Mouse (Mus musculus) E14TG2a.4 (cell line): Measurements from ENCODE around the gene Greb1.

ENCODE experiments used
- H3K27me3 ChIP-seq: 2 replicates; pipeline ENCODE4 v1.6.1; 2014; ENCODE audit warnings: low read length, control low read depth; ENCODE audit not compliant: insufficient read depth
- H3K36me3 ChIP-seq: 2 replicates; pipeline ENCODE4 v1.6.1; 2014; ENCODE audit warnings: low read length, control low read depth; ENCODE audit not compliant: insufficient read depth
- H3K4me1 ChIP-seq: replicated peaks from 2 replicates; pipeline ENCODE4 v1.6.1; 2014; ENCODE audit warnings: low read depth, low read length, control low read depth
- H3K4me3 ChIP-seq: replicated peaks from 2 replicates; pipeline ENCODE4 v1.5.1; 2014; ENCODE audit warnings: mild to moderate bottlenecking, low read length
- H3K9me3 ChIP-seq: 2 replicates; pipeline ENCODE4 v1.6.1; 2014; ENCODE audit warnings: low read length, control low read depth
- CTCF ChIP-seq: conservative IDR thresholded peaks from 2 replicates; pipeline ENCODE4 v1.5.1; 2014; ENCODE audit warnings: low read length
- NANOG ChIP-seq: IDR thresholded peaks from 2 replicates; pipeline ENCODE4 v1.6.1; 2014; ENCODE audit warnings: borderline replicate concordance, low read length, mixed read lengths
- POU5F1 ChIP-seq: IDR thresholded peaks from 2 replicates; pipeline ENCODE4 v1.6.1; 2014; ENCODE audit warnings: low read length, borderline replicate concordance

Gene Greb1

GRCm38 (mm10) chr12:16780320-16780719 is 20.4 kb downstream of the Greb1 start:
- no peak for TF ChIP-seq CTCF
- TF ChIP-seq NANOG = no peak
- no peak for TF ChIP-seq POU5F1
- Histone ChIP-seq H3K4me1 (no peaks in the 10 kb centered on the region; the same call in 1 of the 2 replicates), H3K27me3 (no peaks in the 10 kb centered on the region), H3K4me3 (no peak overlapping the region), H3K9me3 (no peaks in the 10 kb centered on the region), H3K36me3 (no peaks in the 10 kb centered on the region)

GRCm38 (mm10) chr12:16779165-16779564 is 21.5 kb downstream of the Greb1 start:
- Histone ChIP-seq H3K9me3 (no peaks in the 10 kb centered on the region), H3K4me1 (no peaks in the 10 kb centered on the region; the same call in 1 of the 2 replicates), H3K27me3 (no peaks in the 10 kb centered on the region), H3K36me3 (no peaks in the 10 kb centered on the region), H3K4me3 (no peak overlapping the region)
- TF ChIP-seq POU5F1 (no peak), CTCF (no peak), NANOG (no peak)

GRCm38 (mm10) chr12:16778523-16778922 is 22.2 kb downstream of the Greb1 start:
- TF ChIP-seq CTCF = no peak
- no peak for TF ChIP-seq NANOG
- TF ChIP-seq POU5F1 = no peak
- H3K27me3 ChIP-seq = no peaks in the 10 kb centered on the region
- H3K4me3 ChIP-seq = no peak overlapping the region
- no peaks in the 10 kb centered on the region; the same call in 1 of the 2 replicates for H3K4me1 ChIP-seq
- H3K36me3 ChIP-seq = no peaks in the 10 kb centered on the region
- H3K9me3 ChIP-seq = no peaks in the 10 kb centered on the region

- Histone ChIP-seq H3K27me3 (no peaks in the 10 kb centered on the region), H3K4me1 (peaks cover 9% of the 10 kb centered on the region; the same call in 1 of the 2 replicates), H3K4me3 (no peak overlapping the region), H3K9me3 (no peaks in the 10 kb centered on the region), H3K36me3 (no peaks in the 10 kb centered on the region)
- TF ChIP-seq POU5F1 = no peak
- TF ChIP-seq CTCF = no peak
- no peak for TF ChIP-seq NANOG
Measured at GRCm38 (mm10) chr12:16775351-16775750, 25.3 kb downstream of the Greb1 start.

GRCm38 (mm10) chr12:16774605-16775004 is 26.1 kb downstream of the Greb1 start:
- H3K36me3 ChIP-seq = no peaks in the 10 kb centered on the region
- H3K27me3 ChIP-seq = no peaks in the 10 kb centered on the region
- H3K4me1 ChIP-seq = peaks cover 9% of the 10 kb centered on the region; the same call in 1 of the 2 replicates
- H3K4me3 ChIP-seq = no peak overlapping the region
- TF ChIP-seq NANOG (no peak), POU5F1 (no peak), CTCF (no peak)
- no peaks in the 10 kb centered on the region for H3K9me3 ChIP-seq

- Histone ChIP-seq H3K27me3 (no peaks in the 10 kb centered on the region), H3K4me1 (peaks cover 9% of the 10 kb centered on the region; the same call in 1 of the 2 replicates), H3K36me3 (no peaks in the 10 kb centered on the region), H3K4me3 (no peak overlapping the region), H3K9me3 (peaks cover 16% of the 10 kb centered on the region)
- TF ChIP-seq NANOG (no peak), POU5F1 (no peak), CTCF (no peak)
Measured at GRCm38 (mm10) chr12:16769601-16770165, 31.0 kb downstream of the Greb1 start.

- no peaks in the 10 kb centered on the region for H3K27me3 ChIP-seq
- H3K4me3 ChIP-seq = no peak overlapping the region
- no peak for TF ChIP-seq POU5F1
- no peak for TF ChIP-seq NANOG
- TF ChIP-seq CTCF = no peak
- no peaks in the 10 kb centered on the region for H3K36me3 ChIP-seq
- H3K9me3 ChIP-seq = peaks cover 18% of the 10 kb centered on the region
- H3K4me1 ChIP-seq = peaks cover 9% of the 10 kb centered on the region; the same call in 1 of the 2 replicates
Measured at GRCm38 (mm10) chr12:16768711-16769110, 32.0 kb downstream of the Greb1 start.

- TF ChIP-seq CTCF (no peak), NANOG (no peak), POU5F1 (no peak)
- H3K4me1 ChIP-seq = peaks cover 9% of the 10 kb centered on the region; the same call in 1 of the 2 replicates
- H3K27me3 ChIP-seq = no peaks in the 10 kb centered on the region
- no peak overlapping the region for H3K4me3 ChIP-seq
- H3K36me3 ChIP-seq = no peaks in the 10 kb centered on the region
- H3K9me3 ChIP-seq = peaks cover 18% of the 10 kb centered on the region
Measured at GRCm38 (mm10) chr12:16768251-16768650, 32.4 kb downstream of the Greb1 start.
